Mouse (Mus musculus): ENCODE results near the gene Id3.

Gene Id3

DNA sequence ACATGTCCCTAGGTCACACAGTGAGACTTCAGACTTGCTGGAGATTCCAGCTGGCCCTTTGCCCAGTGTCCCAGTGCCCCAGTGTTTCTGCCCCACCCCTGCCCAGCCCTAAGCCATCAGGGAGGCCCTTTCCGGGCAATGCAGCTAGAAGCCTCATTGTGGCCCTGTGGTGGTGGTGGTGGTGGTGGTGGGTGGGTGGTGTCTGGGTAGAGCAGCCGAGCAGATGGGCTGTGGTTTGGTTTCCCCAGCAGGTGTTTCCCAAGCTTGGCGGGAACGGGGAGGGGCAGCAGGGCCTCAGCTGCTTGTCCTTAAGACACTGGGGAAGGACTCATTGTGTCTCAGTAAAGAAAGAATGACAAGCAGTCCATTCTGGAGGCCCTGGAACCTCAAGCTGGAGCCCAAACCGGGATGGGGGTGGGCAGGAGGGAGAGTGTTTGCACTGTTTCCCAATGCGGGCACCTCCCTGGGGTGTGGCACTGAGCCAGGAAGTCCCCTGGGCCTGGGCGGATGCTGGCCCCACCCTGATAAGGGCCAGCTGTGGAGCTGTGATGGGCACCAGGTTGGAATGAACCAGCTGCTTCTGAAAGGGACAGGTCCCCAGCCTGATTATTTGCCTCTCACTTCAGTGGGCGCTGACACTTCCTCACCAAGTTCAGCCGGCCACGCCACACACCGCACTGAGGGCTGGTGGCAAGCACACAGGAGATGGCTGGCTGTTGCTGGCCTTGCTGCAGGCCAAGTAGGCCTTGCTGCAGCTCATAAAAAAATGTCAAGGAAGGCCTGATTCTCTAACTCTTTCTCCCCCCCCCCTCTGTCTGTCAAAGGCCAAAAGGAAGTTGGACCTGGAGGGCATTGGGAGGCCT, 34.5 kb downstream of the Id3 start:
- DNase-seq (ENCODE audit: low spot score): no peak

DNA sequence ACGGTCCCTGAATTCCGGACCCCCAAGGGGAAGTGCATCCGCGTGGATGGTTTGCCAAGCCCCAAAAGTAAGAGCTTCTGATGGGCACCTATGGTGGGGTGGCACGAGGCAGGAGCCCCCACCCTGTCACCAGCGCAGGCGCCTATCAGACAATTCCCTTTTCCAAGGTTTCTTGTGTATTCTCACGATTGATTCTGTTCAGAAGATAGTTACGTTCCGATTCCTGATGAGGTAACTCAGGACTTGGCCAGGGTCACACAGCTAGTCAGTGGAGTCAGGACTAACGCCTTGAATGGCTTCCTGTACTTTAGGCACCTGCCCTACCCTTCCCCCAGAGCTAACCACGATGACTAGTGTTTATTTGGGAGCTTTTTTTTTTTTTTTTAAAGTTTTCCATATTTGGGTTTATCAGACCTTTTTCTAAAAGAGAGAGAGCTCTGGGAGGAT, 35.2 kb downstream of the Id3 start:
- no peak for DNase-seq (ENCODE audit: low spot score)

GRCm38 (mm10) chr4:136179456-136179855, 36.2 kb downstream of the Id3 start:
- no peak for DNase-seq (ENCODE audit: low spot score)

DNA sequence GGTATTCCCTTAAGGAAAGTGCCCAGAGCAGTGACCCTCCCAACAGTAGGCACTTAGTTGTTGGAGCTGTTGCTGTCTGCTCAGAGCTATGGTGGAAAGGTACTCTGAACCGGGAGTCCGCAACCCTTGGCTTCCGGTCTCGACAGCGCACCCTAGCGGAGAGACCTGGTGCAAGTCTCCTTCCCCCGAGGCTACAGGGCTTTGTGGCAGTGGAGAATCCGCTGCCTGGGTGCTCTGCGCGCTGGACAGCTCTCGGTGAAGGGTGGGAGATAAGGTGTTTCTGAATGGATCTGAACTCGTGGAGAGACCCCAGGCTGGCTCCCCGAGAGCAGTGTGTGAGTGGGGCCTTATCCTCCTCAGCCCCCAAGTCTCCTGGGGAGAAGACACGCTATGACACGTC, 36.7 kb downstream of the Id3 start:
- peak; percentile 80 for DNase-seq (ENCODE audit: low spot score)

DNA sequence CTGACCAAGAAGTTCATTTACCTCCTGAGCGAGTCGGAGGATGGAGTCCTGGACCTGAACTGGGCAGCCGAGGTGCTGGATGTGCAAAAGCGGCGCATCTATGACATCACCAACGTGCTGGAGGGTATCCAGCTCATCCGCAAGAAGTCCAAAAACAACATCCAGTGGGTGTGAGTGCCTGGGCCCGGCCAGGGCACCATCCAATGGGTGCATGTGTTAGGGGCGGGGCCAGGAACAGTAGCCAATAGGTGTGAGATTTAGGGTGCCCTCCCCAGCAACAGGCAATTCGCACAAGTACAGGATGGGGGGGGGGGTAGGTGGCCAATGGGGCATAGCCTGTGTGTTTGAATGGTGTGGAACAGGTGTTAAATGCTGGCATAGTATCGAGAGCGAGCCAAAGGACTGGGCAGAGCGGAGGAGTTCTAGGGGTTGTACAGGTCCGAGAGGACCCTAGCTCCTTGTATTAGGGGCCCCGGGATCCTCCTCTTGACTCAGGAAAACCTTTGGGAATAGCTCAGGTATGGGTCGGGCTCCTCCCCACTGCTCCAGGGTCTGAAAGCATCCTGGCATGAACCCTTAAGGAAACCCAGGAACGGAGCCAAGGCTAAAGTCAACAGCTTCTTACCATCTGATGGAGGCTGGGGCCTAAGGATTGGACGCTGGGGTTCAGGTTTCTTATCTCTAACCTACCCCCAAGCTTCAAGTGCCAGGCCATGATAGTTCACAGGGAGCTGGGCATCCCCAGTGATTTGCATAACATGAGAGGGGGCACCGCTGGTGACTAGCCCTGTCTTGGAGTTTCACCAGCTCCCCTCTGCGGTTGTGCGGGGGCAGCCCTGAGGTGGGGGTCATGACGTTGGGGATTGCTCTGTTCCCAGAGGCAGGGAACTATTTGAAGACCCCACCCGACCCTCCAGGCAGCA, 37.4 kb downstream of the Id3 start:
- no peak for DNase-seq (ENCODE audit: low spot score)

GRCm38 (mm10) chr4:136181367-136181766, 38.1 kb downstream of the Id3 start:
- no peak for DNase-seq (ENCODE audit: low spot score)

GRCm38 (mm10) chr4:136185375-136185774, 42.1 kb downstream of the Id3 start:
- DNase-seq (ENCODE audit: low spot score): no peak

DNA sequence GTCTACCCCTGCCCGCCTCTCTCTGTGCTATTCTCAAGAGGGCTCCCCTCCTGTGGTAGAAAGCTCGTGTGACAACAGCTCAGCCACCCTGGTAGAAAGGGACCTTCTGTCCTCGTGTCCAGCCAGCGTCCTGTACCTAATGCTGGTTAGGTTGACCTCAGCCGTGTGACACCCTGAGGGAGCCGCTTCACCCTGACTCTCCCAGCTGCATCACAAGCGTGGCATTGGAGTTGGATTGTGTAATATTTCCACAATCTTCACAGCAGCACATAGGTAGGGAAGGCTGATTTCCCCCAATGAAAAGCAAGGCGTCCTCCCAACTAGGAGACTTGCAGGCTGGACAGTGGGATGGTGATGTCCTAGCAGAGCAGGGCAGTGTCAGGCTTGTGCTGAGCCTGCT, 43.0 kb downstream of the Id3 start:
- DNase-seq (ENCODE audit: low spot score): no peak

DNA sequence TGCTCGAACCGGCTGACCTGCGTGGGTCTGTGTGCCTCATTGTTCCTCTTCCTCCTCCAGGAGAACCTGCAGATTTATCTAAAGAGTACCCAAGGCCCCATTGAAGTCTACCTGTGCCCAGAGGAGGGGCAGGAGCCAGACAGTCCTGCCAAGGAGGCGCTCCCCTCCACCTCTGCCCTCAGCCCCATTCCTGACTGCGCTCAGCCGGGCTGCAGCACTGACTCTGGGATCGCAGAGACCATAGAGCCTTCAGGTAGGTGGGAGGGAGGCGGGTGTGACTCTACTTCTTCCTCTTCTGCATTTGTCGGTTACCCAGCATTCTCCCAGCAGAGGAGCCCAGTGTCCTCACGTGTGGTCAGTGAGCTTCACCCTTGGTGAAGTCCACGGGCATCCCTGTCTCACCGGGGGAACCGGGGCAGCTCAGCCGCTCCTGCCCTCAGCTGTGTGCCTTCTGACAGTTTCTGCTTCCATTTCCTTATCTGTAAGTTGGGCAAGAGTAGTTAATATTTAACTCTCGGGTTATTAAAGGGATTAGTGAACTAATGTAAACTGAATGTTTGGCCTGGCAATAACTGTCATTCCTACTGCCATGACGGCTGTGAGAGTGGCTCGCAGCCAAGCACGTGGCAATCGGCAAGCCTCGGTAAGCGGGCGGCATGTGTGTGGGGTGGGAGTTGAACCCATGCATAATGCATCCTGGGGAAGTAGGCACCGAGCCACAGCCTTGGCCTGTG, 43.6 kb downstream of the Id3 start:
- DNase-seq (ENCODE audit: low spot score): no peak

DNA sequence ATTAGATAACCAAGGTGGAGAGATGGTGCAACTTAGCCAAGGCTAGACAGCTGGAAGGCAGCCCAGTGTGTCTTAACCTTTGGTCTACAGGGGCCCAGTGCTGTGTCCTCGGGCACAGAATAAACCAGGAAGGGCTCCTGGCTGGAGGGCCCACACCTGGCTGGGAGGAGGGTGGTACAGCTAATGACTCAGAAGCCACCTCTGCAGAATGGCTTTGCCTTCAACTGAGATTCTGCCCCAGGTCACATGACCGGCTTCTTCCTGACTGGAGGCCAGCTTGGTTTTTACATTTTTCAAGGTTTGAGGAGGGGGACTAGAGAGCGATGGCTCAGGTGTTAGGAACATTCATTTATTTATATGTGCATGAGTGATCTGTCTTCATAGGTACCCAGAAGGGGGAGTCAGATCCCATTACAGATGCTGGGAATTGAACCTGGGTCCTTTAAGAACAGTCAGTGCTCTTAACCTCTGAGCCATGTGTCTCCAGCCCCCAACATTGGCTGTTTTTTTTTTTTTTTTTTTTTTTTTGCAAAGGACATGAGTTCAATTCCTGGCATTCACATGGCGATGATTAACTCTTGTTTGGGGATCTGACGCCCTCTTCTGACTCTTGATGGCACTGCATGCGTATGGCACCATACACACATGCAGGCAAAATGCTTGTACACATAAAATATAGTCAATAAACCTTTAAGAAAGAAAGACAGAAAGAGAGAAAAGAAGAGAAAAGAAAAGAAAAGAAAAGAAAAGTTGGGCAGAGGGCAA, 45.9 kb downstream of the Id3 start:
- no peak for DNase-seq (ENCODE audit: low spot score)

DNA sequence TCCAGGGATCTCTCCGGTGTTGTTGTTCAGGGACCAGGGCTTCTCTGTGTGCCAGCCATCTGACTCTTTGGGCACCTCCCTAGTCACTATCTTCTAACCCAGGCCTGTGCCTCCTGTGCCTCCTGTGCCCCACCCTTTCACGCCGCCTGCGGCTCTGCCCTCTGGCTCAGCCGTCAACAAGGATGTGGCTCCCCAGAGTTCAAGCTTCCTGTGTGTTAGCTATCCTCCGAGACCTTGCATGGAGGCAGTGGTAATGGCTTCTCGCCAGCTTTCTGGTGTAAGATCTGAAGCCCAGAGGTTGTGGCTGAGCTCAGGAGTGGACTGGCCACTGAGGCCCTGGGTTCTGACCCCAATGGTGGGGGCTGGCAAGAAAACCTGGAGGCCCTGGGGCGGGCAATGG, 46.6 kb downstream of the Id3 start:
- no peak for DNase-seq (ENCODE audit: low spot score)

DNA sequence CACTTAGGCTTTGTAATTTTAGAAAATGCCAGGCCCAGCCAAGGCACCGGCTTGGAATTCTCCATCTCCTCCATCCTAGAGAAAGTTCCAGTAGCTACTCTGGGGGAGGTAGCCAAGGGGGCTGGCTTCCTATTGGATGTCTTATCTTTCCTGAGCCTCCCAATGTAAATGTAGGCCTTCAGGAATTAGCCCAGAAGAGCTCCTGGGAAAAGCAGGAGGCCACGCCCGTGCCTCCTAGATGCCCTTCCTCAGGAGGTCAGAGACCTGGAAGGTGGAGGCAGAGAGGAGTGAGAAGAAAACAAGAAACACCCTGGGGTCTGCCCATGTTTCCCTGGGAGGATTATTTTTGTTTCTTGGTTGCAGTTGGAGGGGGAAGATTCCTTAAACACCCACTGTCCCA, 50.3 kb downstream of the Id3 start:
- DNase-seq (ENCODE audit: low spot score): no peak

DNA sequence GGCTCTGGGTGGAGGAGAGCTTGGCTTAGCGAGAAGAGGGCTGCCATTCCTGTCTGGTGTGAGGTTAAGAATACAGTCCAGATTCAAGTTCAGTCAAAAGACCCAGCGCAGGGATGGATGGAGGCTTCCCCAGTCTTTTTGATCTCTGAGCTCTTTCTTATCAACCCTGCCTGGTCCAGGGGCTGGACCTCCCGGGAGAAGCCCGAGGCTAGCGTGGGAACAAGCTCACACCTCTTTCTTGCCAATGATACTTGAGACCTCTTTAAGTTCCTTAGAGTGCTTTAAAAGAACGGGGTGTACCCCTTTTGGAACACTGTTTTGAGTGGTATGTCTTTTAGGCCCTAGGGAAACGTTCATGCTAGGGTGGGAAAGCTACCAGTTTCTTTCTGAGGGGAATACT, 51.7 kb downstream of the Id3 start:
- no peak for DNase-seq (ENCODE audit: low spot score)

Data from yolk sac, embryonic 10.5 days (tissue).